Mouse (Mus musculus) A20 (cell line): ENCODE results near the gene Palm3.
A peak's percentile ranks its signal among the peaks of the same experiment; 100 is the strongest.
"Not testable (repeated sequence)": the region's sequence is repeated elsewhere in the genome, so short reads cannot be mapped to it uniquely, and the experiment has no call there.

Experiments used
- DNase-seq: peaks from one replicate; pipeline ENCODE4 v3.0.0-alpha.2; 2011; ENCODE audit warnings: low read depth, low spot score

The Palm3 gene

GRCm38 (mm10) chr8:84021096-84021495 is at the start of gene Palm3:
Palm3 (plus strand) TSS chr8:84021471.
- no peak for DNase-seq

DNA sequence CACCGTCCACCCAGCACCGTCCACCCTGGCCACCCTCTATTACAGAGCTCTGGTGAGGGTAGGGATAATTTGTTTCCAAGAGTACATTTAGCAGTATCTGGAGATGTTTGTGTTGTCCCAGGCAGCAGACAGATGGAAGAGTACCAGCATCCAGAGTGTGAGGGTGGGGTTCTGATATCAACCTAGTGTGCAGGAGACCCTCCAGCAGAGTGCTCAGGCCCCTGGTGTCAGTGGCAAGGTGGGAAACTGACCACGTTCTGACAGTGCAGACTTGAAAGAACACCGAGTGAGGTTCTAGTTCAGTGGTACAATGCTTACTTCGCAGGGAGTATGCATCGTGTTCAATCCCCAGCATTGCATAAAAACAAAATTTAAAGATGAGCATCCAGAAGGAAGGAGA is 49.6 kb upstream of the Palm3 start:
- DNase-seq, result no peak

DNA sequence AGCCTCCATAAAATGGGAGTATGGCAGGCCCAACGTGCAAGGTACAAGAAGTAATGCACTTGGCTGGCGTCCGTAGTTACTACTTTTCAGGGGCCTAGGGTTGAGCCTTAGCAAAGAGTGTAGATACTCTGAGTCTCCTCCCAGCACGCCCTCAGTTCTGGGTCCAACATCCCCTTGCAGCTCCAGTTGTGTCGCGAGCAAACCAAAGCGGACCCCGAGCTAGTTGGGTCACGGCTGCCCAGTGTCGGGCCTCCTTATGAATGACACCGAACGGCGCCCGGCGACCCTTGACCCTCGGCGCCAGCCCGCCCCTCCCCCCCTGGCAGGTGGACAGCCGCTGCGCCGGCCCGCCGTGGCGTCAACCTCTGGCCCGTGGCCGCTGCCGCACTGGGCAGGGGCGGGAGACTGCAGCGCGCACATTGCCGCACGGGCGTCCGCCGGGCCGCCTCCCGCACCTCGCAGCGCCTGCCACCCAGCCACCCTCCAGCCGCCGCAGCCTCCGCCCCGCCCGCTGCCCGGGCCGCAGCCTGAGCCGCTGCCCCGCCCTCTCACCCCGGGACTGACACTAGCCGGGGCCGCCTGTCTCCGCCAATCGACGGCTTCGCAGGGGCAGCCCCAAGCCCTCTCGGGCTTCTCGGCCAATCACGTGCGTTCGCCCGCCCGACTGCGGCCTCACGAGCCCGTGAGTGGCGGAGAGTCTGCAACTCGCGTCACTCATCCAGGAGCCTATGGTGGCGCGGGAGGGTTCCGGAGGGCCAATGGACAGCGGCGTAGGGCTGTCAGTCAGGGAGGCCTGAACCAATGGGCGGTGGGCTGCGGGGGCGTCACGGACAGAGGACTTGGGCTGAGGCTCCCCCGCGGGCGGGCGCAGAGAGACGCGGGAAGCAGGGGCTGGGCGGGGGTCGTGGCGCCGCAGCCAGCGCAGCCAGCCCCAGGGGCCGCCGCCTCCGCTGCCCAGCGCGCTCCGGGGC is 48.8 kb upstream of the Palm3 start, which contains the start of gene Prkaca:
Gene Prkaca (plus strand): TSS at position 844 of the 971 bp plus-strand sequence.
- peak; percentile 98 for DNase-seq

DNA sequence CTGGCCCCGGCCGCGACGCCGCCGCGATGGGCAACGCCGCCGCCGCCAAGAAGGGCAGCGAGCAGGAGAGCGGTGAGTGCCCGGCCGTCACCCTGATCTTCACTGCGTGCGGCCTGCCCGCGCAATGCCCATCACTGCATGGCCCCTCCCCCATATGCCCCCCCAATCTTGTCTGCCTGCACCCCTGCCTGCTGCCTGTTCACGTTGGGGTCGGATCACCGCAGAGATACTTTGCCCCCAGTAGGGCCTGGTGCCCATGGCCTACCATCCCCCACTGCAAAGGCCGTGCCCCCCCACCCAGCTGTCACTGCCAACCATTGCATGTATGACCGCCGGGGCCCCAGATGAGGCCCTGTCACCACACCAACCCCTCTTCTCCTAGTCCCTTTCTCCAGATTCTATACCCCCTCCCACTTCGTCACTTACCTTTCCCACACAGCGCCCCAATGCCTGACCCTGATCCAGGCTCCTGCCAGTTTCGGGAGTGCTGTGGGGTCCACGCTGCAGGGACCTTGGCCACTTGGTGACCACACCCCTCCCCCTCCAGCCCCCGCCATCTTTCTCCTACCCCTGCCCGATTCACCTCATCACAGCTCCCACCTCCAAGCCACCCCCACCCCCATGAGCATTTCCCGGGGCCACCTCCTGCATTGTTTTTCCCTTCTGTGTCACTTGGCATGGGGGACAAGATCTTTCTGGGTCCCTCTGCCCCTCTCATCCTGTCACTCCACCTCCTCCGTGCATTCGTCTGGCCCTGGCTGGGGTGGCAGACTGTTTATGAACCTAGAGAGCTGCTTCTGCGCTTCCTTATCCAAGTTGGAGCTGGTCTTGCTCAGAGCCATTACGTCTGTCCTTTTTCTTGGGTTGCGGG is 47.9 kb upstream of the Palm3 start:
- peak; percentile 37 for DNase-seq

DNA sequence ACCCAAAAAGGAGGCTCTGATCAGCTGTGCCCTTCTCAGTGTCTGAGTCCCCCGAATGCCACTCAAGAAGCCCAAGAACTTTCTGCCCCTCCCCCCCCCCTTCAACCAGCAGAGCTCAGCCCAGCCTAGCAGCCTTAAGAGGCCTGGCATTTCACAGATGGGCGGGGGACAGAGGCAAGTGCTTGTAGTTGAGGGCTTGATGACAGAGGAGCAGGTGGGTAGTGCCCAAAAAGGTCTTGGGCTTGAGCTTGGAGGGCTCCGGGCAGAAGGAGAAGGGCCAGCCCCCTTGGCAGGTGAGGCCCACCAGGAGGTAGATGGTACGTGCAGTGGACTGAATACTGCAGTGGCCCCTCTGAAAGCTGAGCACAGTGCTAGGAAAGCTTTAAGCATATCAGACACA is 46.8 kb upstream of the Palm3 start:
- no peak for DNase-seq

GRCm38 (mm10) chr8:83976101-83976630 is 45.1 kb upstream of the Palm3 start:
- peak; percentile 45 for DNase-seq

GRCm38 (mm10) chr8:83976779-83977350 is 44.4 kb upstream of the Palm3 start:
- DNase-seq, result peak; percentile 36

GRCm38 (mm10) chr8:83977646-83978045 is 43.6 kb upstream of the Palm3 start:
- no peak for DNase-seq

GRCm38 (mm10) chr8:83978200-83978599 is 43.1 kb upstream of the Palm3 start:
- no peak for DNase-seq

DNA sequence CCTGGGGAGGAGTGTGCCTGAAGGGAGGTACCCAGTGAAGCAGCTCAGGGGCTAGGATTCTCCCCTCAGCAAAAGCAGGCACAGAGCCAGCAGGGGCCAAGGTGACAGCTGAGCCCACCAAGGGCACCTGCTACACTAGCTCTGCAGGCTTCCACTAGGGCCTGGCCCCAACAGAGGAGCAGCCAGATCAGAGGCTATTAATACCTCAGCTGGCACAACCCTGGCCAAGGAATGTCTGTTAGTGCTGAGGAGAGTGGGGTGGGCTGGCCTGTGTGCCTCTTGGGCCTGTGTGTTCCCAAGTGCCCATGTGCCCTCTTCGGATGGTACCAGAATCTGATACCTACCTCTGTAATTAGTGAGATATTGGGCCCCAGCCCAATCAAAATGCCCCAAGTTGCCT is 41.0 kb upstream of the Palm3 start:
- DNase-seq, result no peak

GRCm38 (mm10) chr8:83980845-83981244 is 40.4 kb upstream of the Palm3 start:
- DNase-seq, result no peak

GRCm38 (mm10) chr8:83981533-83981932 is 39.7 kb upstream of the Palm3 start:
- DNase-seq, result no peak

DNA sequence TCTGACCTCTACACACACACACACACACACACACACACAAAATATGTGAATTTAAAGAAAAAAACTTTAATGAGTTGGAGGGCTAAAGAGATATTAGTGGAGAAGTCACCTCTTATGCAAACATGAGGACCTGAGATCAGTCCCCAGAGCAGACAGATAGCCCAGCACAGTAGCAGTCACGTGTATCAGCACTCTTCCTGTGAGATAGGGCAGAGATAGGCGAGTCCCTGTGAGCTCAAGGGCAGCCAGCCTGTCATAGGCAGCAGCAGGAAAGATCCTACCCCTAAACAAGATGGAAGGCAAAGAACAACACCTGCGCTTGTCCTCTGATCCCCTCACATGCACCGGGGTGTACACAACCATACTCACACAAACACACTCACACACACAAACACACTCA is 38.8 kb upstream of the Palm3 start:
- DNase-seq, result no peak

DNA sequence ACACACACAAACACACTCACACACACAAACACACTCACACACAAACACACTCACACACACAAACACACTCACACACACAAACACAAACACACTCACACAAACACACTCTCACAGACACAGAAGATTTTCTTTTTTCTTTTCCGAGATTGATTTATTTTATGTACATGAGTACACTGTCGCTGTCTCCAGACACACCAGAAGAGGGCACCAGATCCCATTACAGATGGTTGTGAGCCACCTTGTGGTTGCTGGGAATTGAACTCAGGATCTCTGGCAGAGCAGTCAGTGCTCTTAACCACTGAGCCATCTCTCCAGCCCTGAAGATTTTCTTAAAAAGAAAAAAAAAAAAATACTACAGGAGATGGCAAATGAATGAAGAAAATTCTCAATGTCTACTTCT is 38.0 kb upstream of the Palm3 start:
- not testable (repeated sequence) for DNase-seq

DNA sequence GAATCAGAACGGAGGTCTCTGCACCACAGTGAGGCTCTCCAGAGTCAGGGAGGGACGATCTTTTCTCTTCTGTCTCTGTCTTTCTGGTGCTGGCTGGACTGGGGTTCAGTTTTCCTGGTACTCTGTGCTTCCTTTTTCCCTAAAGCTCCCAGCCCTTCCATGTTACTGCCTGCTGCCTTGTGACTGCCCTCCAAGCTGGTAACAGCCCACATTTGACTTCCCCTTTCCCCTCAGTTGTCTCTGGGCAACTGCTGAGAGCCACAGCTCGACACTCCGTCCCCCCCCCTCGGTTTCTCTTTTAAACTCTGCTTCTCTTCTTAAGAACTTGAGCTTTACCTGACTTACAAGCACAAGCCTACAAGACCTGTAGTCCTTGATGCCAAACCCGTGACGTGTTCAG is 32.0 kb upstream of the Palm3 start:
- DNase-seq, result peak; percentile 68

- DNase-seq, result no peak
Measured at GRCm38 (mm10) chr8:83990170-83990569, 31.1 kb upstream of the Palm3 start.

GRCm38 (mm10) chr8:83992488-83992887 is 28.8 kb upstream of the Palm3 start:
- no peak for DNase-seq

GRCm38 (mm10) chr8:83994030-83994429 is 27.2 kb upstream of the Palm3 start:
- DNase-seq, result no peak

- no peak for DNase-seq
Measured at GRCm38 (mm10) chr8:83995973-83996372, 25.3 kb upstream of the Palm3 start.

- DNase-seq, result peak; percentile 91
Measured at GRCm38 (mm10) chr8:83996567-83997505, 24.4 kb upstream of the Palm3 start.
